Mouse (Mus musculus) midbrain, postnatal 0 days (tissue): Measurements from ENCODE around the gene Tmem63c. TPM values are rescaled to one million over a fixed set of nuclear protein-coding genes. Genes with fewer than 3 reads are reported as not detected.

Experiments
- ATAC-seq: fragments of 200-750 bp; cut with Nextera tagmentation; 2 replicates; pipeline ENCODE4 v1.8.0; 2017; ENCODE audit warnings: moderate number of reproducible peaks, mild to moderate bottlenecking, moderate TSS enrichment, moderate library complexity; ENCODE audit not compliant: low FRiP score
- DNase-seq: peaks from one replicate; pipeline ENCODE4 v3.0.0-alpha.2; 2015; ENCODE audit warnings: low spot score
- H3K27ac ChIP-seq: fragments of 300-500 bp; sonication (generic); 2 replicates; pipeline ENCODE4 v1.5.1; 2014; ENCODE audit warnings: low read depth, mild to moderate bottlenecking, low read length, mixed read lengths
- H3K27me3 ChIP-seq: fragments of 300-500 bp; sonication (generic); 2 replicates; pipeline ENCODE4 v1.6.1; 2014; ENCODE audit warnings: low read length, control low read depth, mixed read lengths; ENCODE audit not compliant: insufficient read depth
- H3K36me3 ChIP-seq: fragments of 300-500 bp; sonication (generic); 2 replicates; pipeline ENCODE4 v1.6.1; 2014; ENCODE audit warnings: low read length, control low read depth, mixed read lengths; ENCODE audit not compliant: insufficient read depth
- H3K4me1 ChIP-seq: fragments of 300-500 bp; sonication (generic); 2 replicates; pipeline ENCODE4 v1.6.1; 2014; ENCODE audit warnings: mild to moderate bottlenecking, control low read depth, antibody characterized with exemption, low read length, mixed read lengths; ENCODE audit not compliant: insufficient read depth
- H3K4me2 ChIP-seq: fragments of 300-500 bp; sonication (generic); 2 replicates; pipeline ENCODE4 v1.6.1; 2014; ENCODE audit warnings: low read depth, mild to moderate bottlenecking, low read length, mixed read lengths; ENCODE audit not compliant: poor library complexity, severe bottlenecking
- H3K4me3 ChIP-seq: fragments of 300-500 bp; sonication (generic); 2 replicates; pipeline ENCODE4 v1.5.1; 2014; ENCODE audit warnings: low read depth, mild to moderate bottlenecking, low read length, moderate library complexity
- H3K9ac ChIP-seq: fragments of 300-500 bp; sonication (generic); replicated peaks from 2 replicates; pipeline ENCODE4 v1.6.1; 2014; ENCODE audit warnings: mild to moderate bottlenecking, low read length, moderate library complexity, mixed read lengths; ENCODE audit not compliant: poor library complexity, severe bottlenecking
- H3K9me3 ChIP-seq: fragments of 300-500 bp; sonication (generic); 2 replicates; pipeline ENCODE4 v1.6.1; 2016; ENCODE audit warnings: low read length, control low read depth
- CTCF ChIP-seq: IDR thresholded peaks from 2 replicates; pipeline ENCODE4 v1.5.1; 2016; ENCODE audit warnings: antibody characterized with exemption, mild to moderate bottlenecking
- WGBS: fragments of 180-500 bp; shearing (Covaris S2); extraction: QIAGEN DNeasy Blood & Tissue Kit; methylation state at CpG from one replicate; pipeline ENCODE4 v1.1.7; 2014; 5-methylcytosine and 5-hydroxymethylcytosine counted together
- polyA plus RNA-seq: library from polyadenylated mRNA; unstranded; fragments of >200 nt; fragmentation: Nextera tagmentation; extraction: Ambion mirVana; gene quantifications from 2 replicates; pipeline ENCODE4 v1.2.1, GENCODE M21; 2015
- total RNA-seq: library from RNA; depleted of rRNA; stranded (reverse); fragments of >200 nt; gene quantifications from 2 replicates; pipeline ENCODE4 v1.2.3, GENCODE M21; 2014; rRNA removed

The Tmem63c gene
- total RNA-seq = 25.4 and 30.1 TPM in 2 replicates
- polyA plus RNA-seq = 10.2 and 10.7 TPM in 2 replicates

DNA sequence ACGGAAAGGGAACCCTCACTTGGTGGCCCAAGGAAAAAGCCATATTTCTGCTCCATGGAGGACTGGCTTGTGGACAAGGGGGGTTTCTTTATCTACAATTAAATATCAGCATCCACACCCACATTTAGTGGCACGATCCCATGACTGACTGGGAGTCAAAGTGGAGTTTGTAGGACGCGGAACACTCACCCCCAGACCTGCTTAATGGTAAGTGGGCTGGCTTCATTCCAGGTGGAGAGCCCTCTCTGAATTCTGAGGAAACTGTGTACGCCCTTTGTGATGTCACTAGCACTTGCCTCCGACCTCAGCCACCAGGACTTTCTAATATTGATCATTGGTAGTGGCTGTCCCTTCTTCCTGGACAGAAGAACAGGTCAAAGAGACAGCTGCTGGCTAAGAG lies at the start of gene Tmem63c:
Gene Tmem63c, plus strand, starts transcription at position 301 of the 400 bp plus-strand sequence.
- no peaks in the 10 kb centered on the region for H3K27me3 ChIP-seq
- H3K36me3 ChIP-seq = no peaks in the 10 kb centered on the region
- no peak within 1 kb of the TSS for H3K9ac ChIP-seq
- H3K4me1 ChIP-seq = no peaks in the 10 kb centered on the region
- H3K4me3 ChIP-seq = no peak within 1 kb of the TSS
- H3K4me2 ChIP-seq = no peak within 1 kb of the TSS
- DNase-seq (no peak), ATAC-seq (no peak)
- WGBS = 83% methylated on average over 6 of the region's 6 CpGs
- H3K27ac ChIP-seq = no peak within 1 kb of the TSS
- no peaks in the 10 kb centered on the region for H3K9me3 ChIP-seq
- no peak for TF ChIP-seq CTCF

DNA sequence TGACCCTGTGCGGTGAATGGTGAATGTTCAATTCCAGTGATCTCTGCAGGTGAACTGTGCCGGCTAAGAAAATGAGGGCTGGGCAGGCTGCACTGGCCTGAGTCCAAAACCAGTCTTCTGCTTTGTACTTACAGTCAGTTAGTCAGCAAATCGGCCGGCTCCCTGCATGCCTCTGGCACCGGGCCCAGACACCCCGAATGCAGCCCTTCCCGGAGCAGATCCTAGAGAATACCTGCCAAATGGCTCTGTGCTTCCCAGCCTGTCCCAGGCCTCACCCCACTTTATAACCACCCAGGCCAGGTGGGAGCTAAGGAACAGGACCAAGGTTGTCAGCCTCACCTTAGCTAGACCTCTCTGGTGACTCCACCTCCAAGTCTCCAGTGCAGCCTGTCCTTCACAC lies 47.9 kb upstream of the Tmem63c start:
- Histone ChIP-seq H3K4me1 (peaks cover 9% of the 10 kb centered on the region), H3K36me3 (no peaks in the 10 kb centered on the region), H3K9me3 (no peaks in the 10 kb centered on the region), H3K4me2 (no peak overlapping the region), H3K9ac (no peak overlapping the region), H3K27me3 (no peaks in the 10 kb centered on the region), H3K27ac (no peak overlapping the region), H3K4me3 (no peak overlapping the region)
- no peak for TF ChIP-seq CTCF
- DNase-seq = peak; percentile 79
- WGBS = 30% methylated on average over 7 of the region's 7 CpGs
- ATAC-seq = no peak

- Histone ChIP-seq H3K27me3 (no peaks in the 10 kb centered on the region), H3K9ac (no peak overlapping the region), H3K4me2 (no peak overlapping the region), H3K4me1 (peaks cover 9% of the 10 kb centered on the region), H3K4me3 (no peak overlapping the region), H3K27ac (no peak overlapping the region), H3K36me3 (no peaks in the 10 kb centered on the region), H3K9me3 (no peaks in the 10 kb centered on the region)
- TF ChIP-seq CTCF = no peak
- ATAC-seq (no peak), DNase-seq (no peak)
- 21% methylated on average over 8 of the region's 8 CpGs for WGBS
Observed at GRCm38 (mm10) chr12:86973706-86974105, 47.4 kb upstream of the Tmem63c start.

GRCm38 (mm10) chr12:86974387-86975288 lies 46.5 kb upstream of the Tmem63c start:
- Histone ChIP-seq H3K4me1 (peaks cover 9% of the 10 kb centered on the region), H3K27ac (peak overlapping the region; percentile 57), H3K4me2 (peak overlapping the region; percentile 61), H3K27me3 (no peaks in the 10 kb centered on the region), H3K9me3 (no peaks in the 10 kb centered on the region), H3K9ac (peak overlapping the region; percentile 55), H3K36me3 (no peaks in the 10 kb centered on the region), H3K4me3 (peak overlapping the region; percentile 26; the same call in 1 of the 2 replicates)
- 5% methylated on average over 39 of the region's 40 CpGs for WGBS
- DNase-seq = peak; percentile 71
- ATAC-seq = peak; percentile 79
- TF ChIP-seq CTCF = peak; percentile 87

DNA sequence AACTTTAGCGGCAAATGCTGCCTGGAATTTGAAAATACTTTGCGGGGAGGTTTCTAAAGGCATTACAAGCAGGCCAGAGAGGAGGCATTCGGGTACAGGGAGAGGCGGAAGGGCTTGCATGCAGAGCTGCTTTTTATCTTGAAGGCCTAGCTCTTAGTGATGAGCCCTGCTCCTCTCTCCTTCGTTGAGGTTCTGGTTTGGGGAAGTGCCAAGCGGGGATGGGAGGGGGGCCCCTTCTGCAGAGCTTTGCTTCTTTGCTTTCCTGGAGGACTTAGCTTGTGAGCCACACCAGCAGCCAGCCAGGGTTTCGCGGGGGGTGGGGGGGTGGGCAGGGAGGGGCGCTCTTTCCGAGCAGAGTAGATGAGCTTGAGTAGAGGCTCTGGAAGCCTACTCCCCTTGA lies 45.4 kb upstream of the Tmem63c start:
- ATAC-seq (no peak), DNase-seq (no peak)
- no peaks in the 10 kb centered on the region for H3K36me3 ChIP-seq
- H3K4me1 ChIP-seq = peaks cover 9% of the 10 kb centered on the region
- WGBS = 56% methylated on average over 10 of the region's 10 CpGs
- H3K4me3 ChIP-seq = no peak overlapping the region
- TF ChIP-seq CTCF = no peak
- no peak overlapping the region for H3K4me2 ChIP-seq
- H3K9ac ChIP-seq = no peak overlapping the region
- no peak overlapping the region for H3K27ac ChIP-seq
- H3K27me3 ChIP-seq = no peaks in the 10 kb centered on the region
- no peaks in the 10 kb centered on the region for H3K9me3 ChIP-seq

GRCm38 (mm10) chr12:86976511-86977168 lies 44.5 kb upstream of the Tmem63c start:
- no peak for ATAC-seq

More at GRCm38 (mm10) chr12:86976511-86977168, 44.5 kb upstream of the Tmem63c start:
- peak; percentile 69 for TF ChIP-seq CTCF
- Histone ChIP-seq H3K4me3 (no peak overlapping the region), H3K36me3 (no peaks in the 10 kb centered on the region), H3K4me2 (no peak overlapping the region), H3K27me3 (no peaks in the 10 kb centered on the region), H3K27ac (no peak overlapping the region), H3K4me1 (peaks cover 9% of the 10 kb centered on the region), H3K9ac (no peak overlapping the region), H3K9me3 (no peaks in the 10 kb centered on the region)
- WGBS = 66% methylated on average over 6 of the region's 6 CpGs
- DNase-seq = no peak
